ENCODE assay signal across 20 mouse cellular contexts in genomic region chr11:105152017-105152300, GRCm38 (mm10). TPM values are rescaled to one million over a fixed set of nuclear protein-coding genes. Genes with fewer than 3 reads are reported as not detected.
DNase-seq lines count a peak whose midpoint lies in the region; ATAC-seq and TF ChIP-seq lines count a peak whose summit lies in the region.
"Had no signal": no experiment of that assay in that cellular context is flagged by ENCODE, and none has a peak within 500 bp of the region (broad histone marks: within the 10 kb centered on the region; RNA-seq: fewer than 3 reads in every experiment).

No protein-coding gene starts in this region.

- H3K27ac ChIP-seq in heart, embryonic 10.5 days = no peak overlapping the region
- no peak overlapping the region for H3K27ac ChIP-seq in kidney, embryonic 16.5 days (ENCODE audit: low read length)
- H3K27ac ChIP-seq in ES-E14 (ENCODE audit: insufficient read depth, low read depth, low read length, poor library complexity, severe bottlenecking) = peak overlapping the region; percentile 77
- H3K27ac ChIP-seq in liver, embryonic 16.5 days (ENCODE audit: low read length) = peak overlapping the region; percentile 82
- H3K27ac ChIP-seq in intestine, embryonic 15.5 days = no peak overlapping the region
- H3K27ac ChIP-seq: hindbrain, embryonic 10.5 days; kidney, postnatal 0 days had no signal

- H3K4me1 ChIP-seq in heart, embryonic 10.5 days = peaks cover 37% of the 10 kb centered on the region
- peaks cover 24% of the 10 kb centered on the region for H3K4me1 ChIP-seq in kidney, embryonic 16.5 days (ENCODE audit: insufficient read depth, low read length)
- H3K4me1 ChIP-seq in ES-E14 (ENCODE audit: control insufficient read depth in 2 of 2, insufficient read depth in 2 of 2, low read length in 2 of 2, poor library complexity in 1 of 2) = peaks cover 8 to 38% of the 10 kb centered on the region in 2 experiments; a peak in 3 of 4 replicates
- peaks cover 58% of the 10 kb centered on the region for H3K4me1 ChIP-seq in liver, embryonic 16.5 days (ENCODE audit: control insufficient read depth, low read depth, low read length)
- H3K4me1 ChIP-seq in intestine, embryonic 15.5 days (replicated peaks) = peaks cover 10% of the 10 kb centered on the region; the same call in 1 of the 2 replicates

- no peak for DNase-seq in heart, embryonic 10.5 days (ENCODE audit: low spot score)
- DNase-seq in heart, postnatal 10 days = no peak
- DNase-seq in kidney, postnatal 36 days = no peak
- no peak for DNase-seq in ES-E14 (ENCODE audit: low read depth, low spot score)
- DNase-seq in cerebellum, adult 9-11 months = no peak
- DNase-seq: adrenal gland, adult 2 months; layer of hippocampus, postnatal 36 days; lung, postnatal 4 days; right cerebral cortex, adult 18-20 months had no signal

- H3K9ac ChIP-seq in kidney, embryonic 16.5 days (replicated peaks; ENCODE audit: low read length) = no peak overlapping the region
- no peak overlapping the region; the same call in 1 of the 2 replicates for H3K9ac ChIP-seq in ES-E14 (ENCODE audit: insufficient read depth, low read depth, low read length, poor library complexity, severe bottlenecking)
- H3K9ac ChIP-seq in liver, embryonic 16.5 days (ENCODE audit: low read depth, low read length) = peak overlapping the region; percentile 50
- no peak overlapping the region for H3K9ac ChIP-seq in intestine, embryonic 15.5 days

- in situ Hi-C loops in ES-E14 (cut with MboI; ENCODE audit: low sequenced_read_pairs in 2 of 2, unreplicated experiment in 2 of 2) = loop anchor here in 1 of 2 experiments (25.0 kb wide), 1 partner anchor 1190 kb away; the partner anchor contains the start of genes Arf2 and Nsf

- no peak overlapping the region for H3K4me2 ChIP-seq in kidney, embryonic 16.5 days (replicated peaks; ENCODE audit: low read depth, low read length)
- peak overlapping the region; percentile 68 for H3K4me2 ChIP-seq in liver, embryonic 16.5 days (ENCODE audit: low read depth, low read length)
- H3K4me2 ChIP-seq in intestine, embryonic 15.5 days (replicated peaks) = no peak overlapping the region

- intact Hi-C loops in heart, postnatal 10 days (cut with DNase I) = no loop called here

- H3K9me3 ChIP-seq in heart, embryonic 10.5 days = no peaks in the 10 kb centered on the region
- H3K9me3 ChIP-seq in kidney, embryonic 16.5 days (ENCODE audit: low read length) = no peaks in the 10 kb centered on the region
- H3K9me3 ChIP-seq in ES-E14 (ENCODE audit: control insufficient read depth, insufficient read depth, low read depth, low read length) = no peaks in the 10 kb centered on the region
- H3K9me3 ChIP-seq in liver, embryonic 16.5 days (replicated peaks; ENCODE audit: control insufficient read depth, low read length) = no peaks in the 10 kb centered on the region
- no peaks in the 10 kb centered on the region for H3K9me3 ChIP-seq in intestine, embryonic 15.5 days
- H3K9me3 ChIP-seq: hindbrain, embryonic 10.5 days had no signal

- H3K27me3 ChIP-seq in heart, embryonic 10.5 days (ENCODE audit: insufficient read depth, poor library complexity, severe bottlenecking) = no peaks in the 10 kb centered on the region
- H3K27me3 ChIP-seq in kidney, embryonic 16.5 days (ENCODE audit: insufficient read depth, low read length) = no peaks in the 10 kb centered on the region
- H3K27me3 ChIP-seq in liver, embryonic 16.5 days (ENCODE audit: control insufficient read depth, insufficient read depth, low read depth, low read length) = no peaks in the 10 kb centered on the region
- H3K27me3 ChIP-seq in intestine, embryonic 15.5 days (replicated peaks) = no peaks in the 10 kb centered on the region

- ATAC-seq in kidney, embryonic 16.5 days (ENCODE audit: low FRiP score, low TSS enrichment) = 0 out of 2 replicates have a peak, but pooled peaks have one; percentile 4
- no peak for ATAC-seq in liver, embryonic 16.5 days (ENCODE audit: low read depth)
- no peak for ATAC-seq in intestine, embryonic 15.5 days

- no peaks in the 10 kb centered on the region for H3K36me3 ChIP-seq in heart, embryonic 10.5 days
- H3K36me3 ChIP-seq in kidney, embryonic 16.5 days (ENCODE audit: insufficient read depth, low read length) = no peaks in the 10 kb centered on the region
- no peaks in the 10 kb centered on the region for H3K36me3 ChIP-seq in ES-E14 (ENCODE audit: control insufficient read depth, insufficient read depth, low read length, poor library complexity, severe bottlenecking)
- H3K36me3 ChIP-seq in liver, embryonic 16.5 days (ENCODE audit: control insufficient read depth, insufficient read depth) = no peaks in the 10 kb centered on the region
- no peaks in the 10 kb centered on the region for H3K36me3 ChIP-seq in intestine, embryonic 15.5 days
- H3K36me3 ChIP-seq: hindbrain, embryonic 10.5 days had no signal

- 52% methylated on average over 3 of the region's 4 CpGs for WGBS in heart, embryonic 10.5 days
- 80% methylated on average over 1 of the region's 4 CpGs for WGBS in kidney, embryonic 16.5 days
- WGBS in liver, embryonic 16.5 days (ENCODE audit: insufficient replicate concordance) = 48% methylated on average over 2 of the region's 4 CpGs
- 89% methylated on average over 2 of the region's 4 CpGs for WGBS in intestine, embryonic 15.5 days

- 0 out of 2 replicates have a peak overlapping the region, but pooled peaks have one; percentile 24 for H3K4me3 ChIP-seq in heart, embryonic 10.5 days
- H3K4me3 ChIP-seq in kidney, embryonic 16.5 days (ENCODE audit: low read length) = no peak overlapping the region
- H3K4me3 ChIP-seq in ES-E14 (ENCODE audit: insufficient read depth in 1 of 2, low read depth in 1 of 2, low read length in 2 of 2, poor library complexity in 1 of 2, severe bottlenecking in 1 of 2) = no peak overlapping the region
- H3K4me3 ChIP-seq in liver, embryonic 16.5 days (ENCODE audit: low read depth, low read length) = no peak overlapping the region
- H3K4me3 ChIP-seq in intestine, embryonic 15.5 days (replicated peaks) = no peak overlapping the region

TF ChIP-seq in ES-E14, 5 proteins besides CTCF, POLR2A, EP300 and RAD21:
- TF ChIP-seq ZNF384 (IDR thresholded peaks at IDR 0.05; ENCODE audit: low read depth, low read length) (peak; percentile 83), ZC3H11A (IDR thresholded peaks at IDR 0.05; ENCODE audit: borderline replicate concordance, low read depth, low read length) (no peak), HCFC1 (IDR thresholded peaks at IDR 0.05; ENCODE audit: borderline replicate concordance, insufficient read depth, low read length) (no peak)

RNA-seq across cellular contexts. Expression of gene Gm10842, which starts 5.3 kb away (rescaled TPM):
- not detected in 2 replicates for polyA plus RNA-seq in heart, embryonic 10.5 days (2016; fragmentation: Nextera tagmentation; extraction: Ambion mirVana)
- total RNA-seq in heart, postnatal 10 days (2021) = not detected
- not detected in 2 replicates for polyA plus RNA-seq in kidney, embryonic 16.5 days (2015; fragmentation: Nextera tagmentation; extraction: Ambion mirVana)
- not detected in 2 replicates for total RNA-seq in ES-E14 (2012; rRNA removed)
- not detected in 2 replicates for polyA plus RNA-seq in liver, embryonic 16.5 days (2015; fragmentation: Nextera tagmentation; extraction: Ambion mirVana)
- polyA plus RNA-seq in intestine, embryonic 15.5 days (2015; fragmentation: Nextera tagmentation; extraction: Ambion mirVana) = not detected in 2 replicates
- total RNA-seq: adrenal gland, adult 2 months; gastrocnemius, adult 8-10 months; layer of hippocampus, postnatal 36 days had no signal
- polyA plus RNA-seq: adrenal gland, adult 2 months; C2C12; cortical plate, adult 2 months; hindbrain, embryonic 10.5 days; kidney, postnatal 0 days; limb, embryonic 14.5 days; neural tube, embryonic 11.5 days; urinary bladder, adult 2 months had no signal

RNA-seq across cellular contexts. Expression of gene Mettl2, which starts 25.7 kb away (rescaled TPM):
- 30.8 and 42.5 TPM in 2 replicates for polyA plus RNA-seq in heart, embryonic 10.5 days (2016; fragmentation: Nextera tagmentation; extraction: Ambion mirVana)
- total RNA-seq in heart, postnatal 10 days (2021) = 10 to 100 TPM; 13.6 to 14.3 TPM
- 44.7 and 45.7 TPM in 2 replicates for polyA plus RNA-seq in kidney, embryonic 16.5 days (2015; fragmentation: Nextera tagmentation; extraction: Ambion mirVana)
- total RNA-seq in ES-E14 (2012; rRNA removed) = 44.2 and 57.6 TPM in 2 replicates
- polyA plus RNA-seq in liver, embryonic 16.5 days (2015; fragmentation: Nextera tagmentation; extraction: Ambion mirVana) = 13.8 and 15.1 TPM in 2 replicates
- 36.2 and 38.0 TPM in 2 replicates for polyA plus RNA-seq in intestine, embryonic 15.5 days (2015; fragmentation: Nextera tagmentation; extraction: Ambion mirVana)

RNA-seq across cellular contexts. Expression of gene Tlk2, which starts 26.6 kb away (rescaled TPM):
- 14.7 and 18.3 TPM in 2 replicates for polyA plus RNA-seq in heart, embryonic 10.5 days (2016; fragmentation: Nextera tagmentation; extraction: Ambion mirVana)
- total RNA-seq in heart, postnatal 10 days (2021) = 10 to 100 TPM; 47.9 to 50.7 TPM
- polyA plus RNA-seq in kidney, embryonic 16.5 days (2015; fragmentation: Nextera tagmentation; extraction: Ambion mirVana) = 14.0 and 18.4 TPM in 2 replicates
- total RNA-seq in ES-E14 (2012; rRNA removed) = 75.5 and 96.2 TPM in 2 replicates
- polyA plus RNA-seq in liver, embryonic 16.5 days (2015; fragmentation: Nextera tagmentation; extraction: Ambion mirVana) = 5.5 and 6.6 TPM in 2 replicates
- 12.7 and 16.0 TPM in 2 replicates for polyA plus RNA-seq in intestine, embryonic 15.5 days (2015; fragmentation: Nextera tagmentation; extraction: Ambion mirVana)

Comparison
In these comparisons a context has a peak if more than half of its experiments do, and no peak if none do; other contexts are left out.
1. H3K27ac ChIP-seq: peak in ES-E14 (single experiment) and liver, embryonic 16.5 days (single experiment); none in heart, embryonic 10.5 days (single experiment), kidney, embryonic 16.5 days (single experiment) and intestine, embryonic 15.5 days (single experiment).